Mouse (Mus musculus): ENCODE results near the gene Nlrp3.
"Not testable (repeated sequence)": the region's sequence is repeated elsewhere in the genome, so short reads cannot be mapped to it uniquely, and the experiment has no call there.

Nlrp3 gene

DNA sequence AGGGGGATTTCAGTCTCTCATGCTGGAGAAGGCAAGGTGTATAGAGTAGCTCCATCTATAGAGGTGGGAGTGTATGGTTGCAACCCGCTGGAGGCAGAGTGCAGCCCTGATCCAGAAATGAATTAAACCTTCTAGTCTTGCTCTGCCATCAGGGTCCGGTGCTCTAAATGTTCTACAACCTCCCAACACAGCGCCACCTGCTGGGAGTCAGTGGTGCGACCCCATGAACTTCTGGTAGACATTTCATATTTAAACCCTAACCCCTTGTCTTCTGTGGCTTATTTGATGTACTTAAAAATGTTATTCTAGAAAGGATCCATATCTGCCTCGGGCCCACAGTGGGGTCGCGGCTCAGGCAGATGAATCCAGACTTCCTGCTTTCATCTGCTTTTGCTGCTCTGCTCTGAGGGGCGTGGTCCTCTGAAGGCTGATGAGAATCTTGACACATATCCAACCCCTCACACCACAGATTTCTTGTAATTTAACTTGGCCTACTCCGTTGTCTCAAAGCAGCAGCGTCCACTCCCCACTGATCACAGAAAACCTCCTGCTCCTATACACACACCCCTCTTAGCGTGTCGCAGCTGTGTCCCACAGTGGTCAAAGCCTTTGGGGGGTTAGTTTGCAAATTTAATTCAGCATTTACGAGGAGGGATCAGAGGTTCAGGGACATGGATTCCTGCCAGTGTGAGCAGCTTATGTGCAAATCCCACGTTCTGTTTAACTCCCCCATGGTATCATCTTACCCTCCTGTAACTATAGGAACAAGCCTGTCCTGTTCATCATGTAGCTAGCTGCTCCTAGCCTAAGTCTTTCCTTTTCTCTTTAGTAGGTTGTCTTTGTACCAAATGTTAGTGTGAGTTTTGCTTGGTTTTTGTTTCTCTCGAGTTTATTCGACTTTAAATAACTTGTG lies 3.9 kb upstream of the Nlrp3 start:
- no peak for DNase-seq (ENCODE audit: low spot score)

- DNase-seq (ENCODE audit: low spot score), result peak; percentile 44
Observed at GRCm38 (mm10) chr11:59538387-59538786, 3.0 kb upstream of the Nlrp3 start.

DNA sequence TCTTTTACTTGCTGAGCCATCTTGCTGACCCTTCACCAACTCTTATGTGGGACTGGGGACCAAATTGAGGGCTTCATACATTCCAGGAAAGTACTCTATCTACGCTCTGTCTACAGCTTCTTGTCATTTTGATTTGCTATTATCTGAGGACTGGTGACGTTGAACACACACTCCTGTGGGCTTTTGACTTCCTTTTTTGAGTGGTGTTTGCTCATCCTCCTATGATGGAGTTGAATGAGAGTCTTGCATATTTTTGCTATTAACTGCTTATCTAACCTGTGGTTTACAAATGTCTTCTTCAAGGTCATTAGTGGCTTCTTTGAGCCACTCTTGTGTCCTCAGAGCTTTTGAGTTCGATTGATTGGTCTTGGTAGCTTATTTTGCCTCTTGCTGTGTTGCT lies 1.2 kb upstream of the Nlrp3 start:
- DNase-seq (ENCODE audit: low spot score), result no peak

GRCm38 (mm10) chr11:59542442-59542841 lies 1.1 kb downstream of the Nlrp3 start:
- no peak for DNase-seq (ENCODE audit: low spot score)

DNA sequence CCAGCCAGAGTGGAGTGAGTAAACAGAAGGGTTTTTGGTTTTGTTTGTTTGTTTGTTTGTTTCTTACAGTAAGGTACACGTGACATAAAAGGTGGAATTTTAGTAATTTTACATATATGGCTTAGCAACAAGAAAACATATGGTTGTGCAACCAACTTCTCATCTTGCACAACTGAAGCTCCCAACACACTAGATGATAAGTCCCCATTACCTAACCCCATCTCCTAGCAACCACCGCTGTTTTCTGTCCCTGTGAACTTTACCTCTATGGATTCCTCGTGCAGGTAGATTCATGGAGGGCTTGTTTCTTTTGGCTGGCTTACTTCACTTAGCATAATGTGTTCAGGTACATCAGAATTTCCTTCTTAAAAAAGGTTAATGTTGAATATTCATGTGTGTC lies 2.0 kb downstream of the Nlrp3 start:
- no peak for DNase-seq (ENCODE audit: low spot score)

GRCm38 (mm10) chr11:59544005-59544404 lies 2.6 kb downstream of the Nlrp3 start:
- DNase-seq (ENCODE audit: low spot score), result no peak

DNA sequence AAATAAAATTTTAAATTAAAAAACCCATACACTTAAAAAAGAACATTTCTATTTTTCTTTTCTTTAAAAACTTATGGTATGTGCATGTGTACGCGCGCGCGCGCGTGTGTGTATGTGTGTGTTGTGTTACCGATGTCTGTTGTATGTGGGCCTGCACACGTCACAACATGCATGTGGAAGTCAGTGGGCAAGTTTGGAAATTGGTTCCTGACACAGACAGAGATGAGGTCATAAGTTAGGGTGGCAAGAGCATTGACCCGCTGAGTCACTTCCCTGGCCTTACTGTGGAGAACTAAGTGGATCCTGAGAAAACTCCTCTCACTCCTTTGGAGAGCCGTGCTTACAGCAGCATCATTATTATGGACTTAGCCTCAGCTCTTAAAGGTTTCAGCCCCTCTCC lies 12.8 kb downstream of the Nlrp3 start:
- DNase-seq (ENCODE audit: low spot score), result no peak

GRCm38 (mm10) chr11:59554535-59554934 lies 13.2 kb downstream of the Nlrp3 start:
- no peak for DNase-seq (ENCODE audit: low spot score)

- DNase-seq (ENCODE audit: low spot score), result no peak
Observed at GRCm38 (mm10) chr11:59560906-59561305, 19.5 kb downstream of the Nlrp3 start.

GRCm38 (mm10) chr11:59562336-59562735 lies 21.0 kb downstream of the Nlrp3 start:
- DNase-seq (ENCODE audit: low spot score), result no peak

GRCm38 (mm10) chr11:59562837-59563236 lies 21.5 kb downstream of the Nlrp3 start:
- DNase-seq (ENCODE audit: low spot score), result no peak

DNA sequence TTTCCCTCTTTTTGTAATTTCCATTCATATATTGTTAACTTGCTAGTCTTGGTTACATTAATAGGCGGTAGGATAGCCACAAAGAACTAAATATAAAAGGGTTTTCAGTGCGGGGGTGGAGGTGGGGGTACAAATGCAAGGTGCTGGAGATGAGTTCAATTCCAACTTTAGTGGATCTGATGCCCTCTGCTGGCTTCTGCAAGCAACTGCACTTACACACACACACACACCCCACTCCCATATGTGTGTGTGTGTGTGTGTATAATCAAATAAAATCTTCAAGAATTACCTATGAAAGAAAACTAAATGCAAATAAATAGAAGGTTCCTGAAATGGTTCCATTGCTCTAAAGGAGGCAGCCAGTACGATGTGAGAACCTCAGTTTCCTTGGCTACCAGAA lies 27.9 kb downstream of the Nlrp3 start:
- DNase-seq (ENCODE audit: low spot score), result no peak

DNA sequence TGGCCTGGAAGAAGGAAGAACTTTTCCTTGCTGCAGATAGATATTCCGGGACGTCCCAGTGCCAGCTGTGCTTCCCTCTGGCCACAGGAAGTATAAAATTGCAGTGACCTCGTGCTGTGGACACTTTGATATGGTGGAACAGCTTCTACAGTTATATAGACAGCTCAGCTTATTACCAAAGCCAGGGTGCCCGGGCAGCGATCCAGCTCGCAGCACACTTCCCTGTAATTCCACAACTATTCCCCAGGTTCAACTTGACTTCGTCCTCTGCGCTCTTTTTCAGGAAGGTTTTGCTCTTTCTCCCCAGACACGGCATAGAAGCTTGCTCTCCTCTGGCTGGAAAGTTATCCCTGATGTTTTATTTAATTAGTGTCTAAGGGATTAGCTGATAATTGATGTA lies 34.4 kb downstream of the Nlrp3 start:
- DNase-seq (ENCODE audit: low spot score), result no peak

DNA sequence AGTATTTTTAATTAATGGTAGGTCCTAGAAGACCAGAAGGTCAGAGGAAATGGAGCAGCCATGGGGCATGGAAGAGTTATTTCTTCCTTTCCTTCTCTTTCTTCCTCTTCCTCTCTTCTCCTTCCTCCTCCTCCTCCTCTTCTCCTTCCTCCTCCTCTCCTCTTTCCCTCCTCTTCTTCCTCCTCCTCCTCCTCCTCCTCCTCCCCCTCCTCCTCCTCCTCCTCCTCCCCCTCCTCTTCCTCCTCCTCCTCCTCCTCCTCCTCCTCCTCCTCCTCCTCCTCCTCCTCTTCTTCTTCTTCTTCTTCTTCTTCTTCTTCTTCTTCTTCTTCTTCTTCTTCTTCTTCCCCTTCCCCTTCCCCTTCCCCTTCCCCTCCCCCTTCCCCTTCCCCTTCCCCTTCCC lies 34.8 kb downstream of the Nlrp3 start, which contains the start of gene Olfr222:
Gene Olfr222, minus strand, starts transcription at position 101 of the 400 bp plus-strand sequence.
- not testable (repeated sequence) for DNase-seq (ENCODE audit: low spot score)

- DNase-seq (ENCODE audit: low spot score), result no peak
Observed at GRCm38 (mm10) chr11:59584539-59584938, 43.2 kb downstream of the Nlrp3 start.

GRCm38 (mm10) chr11:59589496-59589895 lies 48.1 kb downstream of the Nlrp3 start:
- DNase-seq (ENCODE audit: low spot score), result no peak

GRCm38 (mm10) chr11:59593189-59593588 lies 51.8 kb downstream of the Nlrp3 start, which contains the start of gene Olfr223:
TSS of gene Olfr223 (minus strand) at chr11:59593289.
- DNase-seq (ENCODE audit: low spot score), result no peak

- no peak for DNase-seq (ENCODE audit: low spot score)
Observed at GRCm38 (mm10) chr11:59596091-59596490, 54.7 kb downstream of the Nlrp3 start.

DNA sequence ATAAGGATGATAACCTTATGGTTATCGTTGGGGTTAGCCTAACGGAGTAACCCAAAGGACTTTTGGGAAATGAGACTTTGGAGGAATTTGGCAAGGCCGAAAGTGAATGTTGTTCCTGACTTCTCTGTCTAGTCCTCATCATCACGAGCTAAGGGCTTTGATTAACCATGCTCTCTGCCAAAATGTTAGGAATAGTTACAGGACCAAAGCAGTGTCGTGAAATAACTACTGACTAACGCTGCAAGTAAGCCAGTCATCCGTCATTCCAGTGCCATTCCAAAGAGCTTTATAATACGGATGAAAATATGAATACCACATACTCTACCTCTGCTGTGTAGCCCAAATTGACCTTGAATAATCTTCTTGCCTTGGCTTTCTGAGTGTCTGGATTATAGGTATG lies 55.6 kb downstream of the Nlrp3 start:
- DNase-seq (ENCODE audit: low spot score), result no peak

DNA sequence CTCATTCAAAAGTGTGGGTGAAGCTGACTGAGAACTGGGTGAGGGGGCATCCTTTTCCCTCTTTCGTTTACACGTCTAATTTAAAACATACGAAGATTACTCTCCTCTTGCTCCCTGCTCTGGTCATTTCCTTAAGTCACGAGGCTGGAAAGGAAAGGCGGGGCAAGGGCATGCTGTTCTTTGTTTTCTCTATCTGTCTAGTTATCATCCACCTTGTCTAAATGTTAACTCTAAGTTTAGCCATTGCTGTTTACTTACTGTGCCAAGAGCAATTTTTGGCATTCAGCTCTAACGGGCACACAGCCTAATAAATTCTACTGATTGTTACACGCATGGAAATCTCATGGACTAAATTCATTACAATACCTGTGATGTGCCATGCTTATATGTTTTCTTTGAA lies 57.8 kb downstream of the Nlrp3 start:
- DNase-seq (ENCODE audit: low spot score), result no peak

DNA sequence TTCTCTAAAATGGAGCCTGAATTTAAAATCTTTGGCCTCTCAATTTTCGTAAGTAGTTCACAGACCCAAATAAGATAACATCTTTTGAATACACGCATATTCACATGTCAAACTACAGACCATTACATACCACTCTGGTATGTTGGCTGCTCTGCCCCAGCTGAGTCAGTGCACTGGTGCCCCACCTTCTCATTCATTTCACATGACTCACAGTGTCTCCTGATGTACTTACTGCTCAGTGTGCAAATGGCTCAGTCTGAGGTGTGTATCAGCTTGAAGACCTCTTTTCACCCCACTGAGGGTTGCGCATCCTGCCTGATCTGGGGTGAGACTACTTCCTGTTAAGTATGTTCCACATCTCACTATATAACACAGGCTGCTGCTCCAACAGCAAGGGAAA lies 59.5 kb downstream of the Nlrp3 start:
- DNase-seq (ENCODE audit: low spot score), result no peak

GRCm38 (mm10) chr11:59602287-59602686 lies 60.9 kb downstream of the Nlrp3 start:
- DNase-seq (ENCODE audit: low spot score), result no peak

GRCm38 (mm10) chr11:59611646-59612045 lies 70.3 kb downstream of the Nlrp3 start:
- DNase-seq (ENCODE audit: low spot score), result no peak

- DNase-seq (ENCODE audit: low spot score), result no peak
Observed at GRCm38 (mm10) chr11:59614120-59614519, 72.8 kb downstream of the Nlrp3 start.
